Mouse (Mus musculus) forebrain, embryonic 16.5 days (tissue): ENCODE results near the gene Trap1. TPM values are rescaled to one million over a fixed set of nuclear protein-coding genes. Genes with fewer than 3 reads are reported as not detected.

Experiments
- ATAC-seq: fragments of 200-750 bp; cut with Nextera tagmentation; 2 replicates; pipeline ENCODE4 v1.8.0; 2017; ENCODE audit warnings: mild to moderate bottlenecking, moderate library complexity
- H3K27ac ChIP-seq: fragments of 300-500 bp; sonication (generic); 2 replicates; pipeline ENCODE4 v1.5.1; 2014; ENCODE audit warnings: low read length, control low read depth
- H3K27me3 ChIP-seq: fragments of 300-500 bp; sonication (generic); replicated peaks from 2 replicates; pipeline ENCODE4 v1.6.1; 2014; ENCODE audit warnings: low read length; ENCODE audit not compliant: control insufficient read depth, insufficient read depth
- H3K36me3 ChIP-seq: fragments of 300-500 bp; sonication (generic); 2 replicates; pipeline ENCODE4 v1.6.1; 2014; ENCODE audit not compliant: control insufficient read depth, insufficient read depth
- H3K4me1 ChIP-seq: fragments of 300-500 bp; sonication (generic); replicated peaks from 2 replicates; pipeline ENCODE4 v1.6.1; 2014; ENCODE audit warnings: low read length; ENCODE audit not compliant: control insufficient read depth, insufficient read depth
- H3K4me2 ChIP-seq: fragments of 300-500 bp; sonication (generic); 2 replicates; pipeline ENCODE4 v1.6.1; 2014; ENCODE audit warnings: mild to moderate bottlenecking, low read length, control low read depth
- H3K4me3 ChIP-seq: fragments of 300-500 bp; sonication (generic); replicated peaks from 2 replicates; pipeline ENCODE4 v1.5.1; 2014; ENCODE audit warnings: mild to moderate bottlenecking, low read length, control low read depth
- H3K9ac ChIP-seq: fragments of 300-500 bp; sonication (generic); replicated peaks from 2 replicates; pipeline ENCODE4 v1.6.1; 2014; ENCODE audit warnings: low read depth, low read length, control low read depth
- H3K9me3 ChIP-seq: fragments of 300-500 bp; sonication (generic); 2 replicates; pipeline ENCODE4 v1.6.1; 2016; ENCODE audit warnings: low read length; ENCODE audit not compliant: control insufficient read depth
- WGBS: fragments of 180-500 bp; shearing (Covaris S2); extraction: QIAGEN DNeasy Blood & Tissue Kit; methylation state at CpG from one replicate; pipeline ENCODE4 v1.1.7; 2014; 5-methylcytosine and 5-hydroxymethylcytosine counted together
- polyA plus RNA-seq: library from polyadenylated mRNA; unstranded; fragments of >200 nt; fragmentation: Nextera tagmentation; extraction: Ambion mirVana; gene quantifications from 2 replicates; pipeline ENCODE4 v1.2.1, GENCODE M21; 2015

The Trap1 gene
- polyA plus RNA-seq = 52.7 and 54.5 TPM in 2 replicates

DNA sequence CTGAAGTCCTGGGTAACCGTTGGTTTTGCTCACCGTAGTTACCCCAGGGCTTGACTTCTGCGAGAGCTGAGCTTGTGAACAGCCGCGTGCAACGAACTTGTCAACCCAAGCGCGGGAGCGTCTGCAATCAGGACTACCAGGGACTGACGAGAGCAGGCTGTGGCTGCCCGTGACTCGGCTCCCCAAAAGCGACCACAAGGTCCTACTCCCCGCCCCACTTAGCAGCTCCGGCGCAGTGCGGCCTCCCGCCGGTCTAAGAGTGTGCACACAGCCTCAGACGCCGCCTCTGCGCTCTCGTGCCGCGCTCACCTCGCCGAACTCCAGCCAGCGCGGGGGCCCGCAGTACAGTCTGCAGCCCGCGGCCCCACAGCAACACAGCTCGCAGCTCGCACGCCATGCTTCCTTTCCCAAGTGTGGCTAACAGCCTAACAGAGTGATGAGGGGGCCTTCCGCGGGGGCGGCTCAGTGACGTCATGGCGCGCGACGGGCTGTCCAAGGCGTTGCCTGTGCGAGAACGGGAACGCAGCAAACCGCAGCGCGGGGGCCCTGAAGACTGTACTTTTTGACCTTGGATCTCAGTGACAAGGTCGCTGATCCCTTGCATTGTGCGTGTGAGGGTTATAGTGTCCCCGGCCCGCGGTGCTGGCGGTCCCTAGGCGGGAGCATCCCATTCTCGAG is at the start of gene Trap1:
TSS of gene Trap1 (minus strand) at position 444 of the 678 bp plus-strand sequence.
- H3K9me3 ChIP-seq = no peaks in the 10 kb centered on the region
- H3K36me3 ChIP-seq = 0 out of 2 replicates have a peak, but pooled peaks cover 3% of the 10 kb centered on the region
- peak within 1 kb of the TSS; percentile 88 for H3K27ac ChIP-seq
- H3K4me2 ChIP-seq = peak within 1 kb of the TSS; percentile 80
- H3K9ac ChIP-seq = peak within 1 kb of the TSS; percentile 90
- WGBS = under 1% methylated on average over 58 of the region's 58 CpGs
- H3K4me3 ChIP-seq = peak within 1 kb of the TSS; percentile 95
- no peaks in the 10 kb centered on the region for H3K27me3 ChIP-seq
- peaks cover 8% of the 10 kb centered on the region for H3K4me1 ChIP-seq
- ATAC-seq = peak; percentile 98

GRCm38 (mm10) chr16:4117072-4117471 is 39.4 kb upstream of the Trap1 start:
- H3K4me1 ChIP-seq = no peaks in the 10 kb centered on the region
- no peak for ATAC-seq
- H3K9ac ChIP-seq = no peak overlapping the region
- no peak overlapping the region for H3K4me2 ChIP-seq
- 94% methylated on average over 4 of the region's 4 CpGs for WGBS
- H3K36me3 ChIP-seq = peaks cover 50% of the 10 kb centered on the region
- no peaks in the 10 kb centered on the region for H3K9me3 ChIP-seq
- H3K4me3 ChIP-seq = no peak overlapping the region
- H3K27ac ChIP-seq = no peak overlapping the region
- H3K27me3 ChIP-seq = no peaks in the 10 kb centered on the region

- Histone ChIP-seq H3K27ac (no peak overlapping the region), H3K9me3 (no peaks in the 10 kb centered on the region), H3K4me3 (no peak overlapping the region), H3K36me3 (peaks cover 22% of the 10 kb centered on the region; the same call in 1 of the 2 replicates), H3K27me3 (no peaks in the 10 kb centered on the region), H3K4me1 (no peaks in the 10 kb centered on the region), H3K4me2 (no peak overlapping the region), H3K9ac (no peak overlapping the region)
- 92% methylated on average over 2 of the region's 2 CpGs for WGBS
- no peak for ATAC-seq
Observed at GRCm38 (mm10) chr16:4100374-4100773, 22.7 kb upstream of the Trap1 start.

GRCm38 (mm10) chr16:4097521-4097920 is 19.9 kb upstream of the Trap1 start:
- WGBS = 96% methylated on average over 1 of the region's 1 CpGs
- no peaks in the 10 kb centered on the region for H3K27me3 ChIP-seq
- no peak for ATAC-seq
- no peaks in the 10 kb centered on the region for H3K4me1 ChIP-seq
- no peak overlapping the region for H3K27ac ChIP-seq
- no peaks in the 10 kb centered on the region for H3K9me3 ChIP-seq
- no peak overlapping the region for H3K9ac ChIP-seq
- H3K4me2 ChIP-seq = no peak overlapping the region
- H3K36me3 ChIP-seq = peaks cover 42% of the 10 kb centered on the region
- no peak overlapping the region for H3K4me3 ChIP-seq

GRCm38 (mm10) chr16:4096898-4097297 is 19.3 kb upstream of the Trap1 start:
- no peak for ATAC-seq
- no peak overlapping the region for H3K4me2 ChIP-seq

GRCm38 (mm10) chr16:4096141-4096540 is 18.5 kb upstream of the Trap1 start:
- Histone ChIP-seq H3K4me3 (no peak overlapping the region), H3K4me1 (no peaks in the 10 kb centered on the region), H3K36me3 (peaks cover 49% of the 10 kb centered on the region), H3K9me3 (no peaks in the 10 kb centered on the region), H3K27me3 (no peaks in the 10 kb centered on the region), H3K4me2 (no peak overlapping the region), H3K27ac (no peak overlapping the region), H3K9ac (no peak overlapping the region)
- no peak for ATAC-seq
- WGBS = 91% methylated on average over 3 of the region's 3 CpGs

More at GRCm38 (mm10) chr16:4096898-4097297, 19.3 kb upstream of the Trap1 start:
- peaks cover 46% of the 10 kb centered on the region for H3K36me3 ChIP-seq
- H3K9me3 ChIP-seq = no peaks in the 10 kb centered on the region
- no peak overlapping the region for H3K27ac ChIP-seq
- H3K9ac ChIP-seq = no peak overlapping the region
- H3K4me3 ChIP-seq = no peak overlapping the region
- no peaks in the 10 kb centered on the region for H3K4me1 ChIP-seq
- H3K27me3 ChIP-seq = no peaks in the 10 kb centered on the region

DNA sequence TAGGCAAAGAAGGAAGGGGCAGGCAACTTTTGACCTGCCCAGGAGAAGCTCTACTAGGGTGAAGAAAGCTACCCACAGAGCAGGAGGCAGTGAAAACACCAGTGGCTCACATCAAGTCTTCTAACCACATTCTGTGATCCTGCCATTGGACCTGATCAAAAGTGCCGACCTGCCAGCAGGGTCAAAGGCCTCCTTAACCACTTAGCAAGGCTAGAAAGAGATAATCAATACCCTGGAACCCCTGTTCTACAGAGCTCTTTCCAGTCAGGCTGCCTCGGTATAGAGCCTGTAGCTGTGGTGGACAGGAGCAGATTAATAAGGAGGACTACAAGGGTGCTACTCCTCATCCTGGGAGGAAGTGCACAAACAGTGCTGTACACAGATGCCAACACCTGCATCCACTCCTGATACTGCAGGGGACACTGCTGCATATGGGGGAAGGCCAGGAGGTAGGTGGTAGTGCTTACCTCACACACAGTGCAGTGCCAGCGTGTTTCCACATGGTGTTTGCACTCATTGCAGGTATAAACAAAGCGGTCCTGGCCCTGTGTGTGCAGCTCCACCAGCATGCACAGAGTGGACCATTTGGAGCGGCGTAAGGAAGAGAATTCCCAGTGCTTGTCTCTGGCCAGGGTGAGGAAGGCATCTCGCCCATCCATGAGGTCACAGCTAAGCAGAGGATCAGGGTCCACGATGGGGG is 9.7 kb upstream of the Trap1 start:
- H3K4me2 ChIP-seq = no peak overlapping the region
- H3K27me3 ChIP-seq = no peaks in the 10 kb centered on the region
- ATAC-seq = no peak
- no peaks in the 10 kb centered on the region for H3K9me3 ChIP-seq
- no peak overlapping the region for H3K9ac ChIP-seq
- 95% methylated on average over 8 of the region's 8 CpGs for whole genome bisulfite sequencing
- no peak overlapping the region for H3K27ac ChIP-seq
- no peak overlapping the region for H3K4me3 ChIP-seq
- no peaks in the 10 kb centered on the region for H3K4me1 ChIP-seq
- peaks cover 57% of the 10 kb centered on the region for H3K36me3 ChIP-seq

- Histone ChIP-seq H3K36me3 (peaks cover 47% of the 10 kb centered on the region), H3K27ac (no peak overlapping the region), H3K9ac (no peak overlapping the region), H3K4me3 (no peak overlapping the region), H3K4me1 (no peaks in the 10 kb centered on the region), H3K27me3 (no peaks in the 10 kb centered on the region), H3K4me2 (no peak overlapping the region), H3K9me3 (no peaks in the 10 kb centered on the region)
- no peak for ATAC-seq
- WGBS = 93% methylated on average over 9 of the region's 9 CpGs
Observed at GRCm38 (mm10) chr16:4085851-4086387, 8.3 kb upstream of the Trap1 start.

DNA sequence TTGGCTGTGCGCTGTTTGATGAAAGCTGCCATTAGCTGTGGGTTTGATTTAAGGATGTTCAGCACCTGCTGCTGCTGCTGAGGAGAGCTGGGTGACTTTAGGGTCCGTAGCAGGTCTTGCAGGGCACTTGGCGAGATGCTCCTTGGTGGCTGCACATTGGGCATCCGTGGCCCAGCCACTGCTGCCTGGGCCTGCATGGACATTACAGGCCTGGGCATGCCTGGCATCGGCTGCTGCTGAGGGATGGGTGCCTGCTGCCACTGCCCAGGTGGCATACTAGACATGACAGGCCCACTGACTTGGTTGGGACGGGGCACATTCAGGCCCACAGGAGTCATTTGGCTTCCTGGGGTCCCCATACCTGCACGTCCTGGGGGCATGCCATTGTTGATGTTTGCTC is 7.4 kb upstream of the Trap1 start:
- Histone ChIP-seq H3K27me3 (no peaks in the 10 kb centered on the region), H3K4me1 (no peaks in the 10 kb centered on the region), H3K36me3 (peaks cover 39% of the 10 kb centered on the region), H3K4me2 (no peak overlapping the region), H3K9ac (no peak overlapping the region), H3K4me3 (no peak overlapping the region), H3K9me3 (no peaks in the 10 kb centered on the region), H3K27ac (no peak overlapping the region)
- no peak for ATAC-seq
- 93% methylated on average over 7 of the region's 7 CpGs for WGBS
